Mouse (Mus musculus) thymus, adult 2 months (tissue): Measurements from ENCODE around the gene Mical2. TPM values are rescaled to one million over a fixed set of nuclear protein-coding genes. Genes with fewer than 3 reads are reported as not detected.
A peak's percentile ranks its signal among the peaks of the same experiment; 100 is the strongest.

Source experiments
- DNase-seq: peaks from one replicate; pipeline ENCODE4 v3.0.0; 2021
- H3K27ac ChIP-seq: fragments of 200-500 bp; 2 replicates; pipeline ENCODE4 v1.5.1; 2012; ENCODE audit warnings: low read length, control low read depth; ENCODE audit not compliant: control insufficient read depth, insufficient read depth
- H3K27me3 ChIP-seq: fragments of 200-500 bp; 2 replicates; pipeline ENCODE4 v1.6.1; 2012; ENCODE audit warnings: mild to moderate bottlenecking, low read length, moderate library complexity, mixed read lengths; ENCODE audit not compliant: control insufficient read depth, insufficient read depth
- H3K36me3 ChIP-seq: fragments of 200-500 bp; 2 replicates; pipeline ENCODE4 v1.6.1; 2012; ENCODE audit warnings: mild to moderate bottlenecking, low read length, moderate library complexity; ENCODE audit not compliant: control insufficient read depth, insufficient read depth
- H3K4me1 ChIP-seq: fragments of 200-500 bp; replicated peaks from 2 replicates; pipeline ENCODE4 v1.6.1; 2012; ENCODE audit warnings: low read length; ENCODE audit not compliant: control insufficient read depth, insufficient read depth
- H3K4me3 ChIP-seq: fragments of 200-500 bp; 2 replicates; pipeline ENCODE4 v1.5.1; 2012; ENCODE audit warnings: mild to moderate bottlenecking, low read length, control low read depth, moderate library complexity; ENCODE audit not compliant: control insufficient read depth, insufficient read depth
- CTCF ChIP-seq: fragments of 200-500 bp; IDR thresholded peaks from 2 replicates; pipeline ENCODE4 v1.5.1; 2012; ENCODE audit warnings: mild to moderate bottlenecking, control low read depth, low read length, moderate library complexity, borderline replicate concordance; ENCODE audit not compliant: control insufficient read depth, poor library complexity, insufficient read depth; ENCODE audit errors: extremely low read depth
- POLR2A ChIP-seq: fragments of 200-500 bp; IDR thresholded peaks from 2 replicates; pipeline ENCODE4 v1.6.1; 2012; ENCODE audit warnings: mild to moderate bottlenecking, low read length, control low read depth, moderate library complexity; ENCODE audit not compliant: control insufficient read depth, poor library complexity, insufficient read depth; ENCODE audit errors: extremely low read depth
- WGBS: fragments of 180-500 bp; shearing (Covaris S2); methylation state at CpG from one replicate; pipeline ENCODE4 v1.1.7; 2018; 5-methylcytosine and 5-hydroxymethylcytosine counted together
- polyA plus RNA-seq: library from polyadenylated mRNA; depleted of rRNA; stranded (reverse); fragments of >200 nt; gene quantifications from 2 replicates; pipeline ENCODE4 v1.2.3, GENCODE M21; 2012

Gene Mical2
- polyA plus RNA-seq, 1 experiment = 3.5 TPM

- Histone ChIP-seq H3K4me1 (peaks cover 22% of the 10 kb centered on the region), H3K4me3 (no peak overlapping the region), H3K27ac (no peak overlapping the region), H3K27me3 (no peaks in the 10 kb centered on the region), H3K36me3 (no peaks in the 10 kb centered on the region)
- no peak for DNase-seq
- whole genome bisulfite sequencing = 83% methylated on average over 4 of the region's 4 CpGs
- TF ChIP-seq CTCF (no peak), POLR2A (no peak)
These were observed 23.5 kb upstream of the Mical2 start for GRCm38 (mm10) chr7:112202194-112202593.

DNA sequence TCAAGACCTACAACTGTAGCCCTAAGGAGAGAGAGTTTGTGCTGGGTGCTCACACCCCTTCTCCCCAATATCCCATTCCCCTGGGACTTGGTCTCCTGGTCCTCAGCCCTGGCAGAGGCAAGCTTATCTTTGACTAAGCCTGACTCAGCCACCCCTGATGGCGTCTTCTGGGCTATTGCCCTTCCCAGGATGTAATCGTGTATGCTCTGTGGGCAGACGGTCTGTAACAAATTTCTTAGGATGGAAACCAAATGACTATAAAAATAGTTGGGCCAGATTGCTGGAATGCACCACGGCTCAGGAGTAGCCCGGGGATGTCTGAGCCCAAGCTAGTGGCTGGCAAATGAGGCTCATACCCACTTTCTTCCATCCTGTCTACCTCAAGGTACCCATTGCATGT lies 22.8 kb upstream of the Mical2 start:
- no peak overlapping the region for H3K27ac ChIP-seq
- 95% methylated on average over 5 of the region's 5 CpGs for WGBS
- DNase-seq = no peak

GRCm38 (mm10) chr7:112203937-112204336 lies 21.7 kb upstream of the Mical2 start:
- WGBS = 82% methylated on average over 5 of the region's 5 CpGs
- Histone ChIP-seq H3K4me1 (peaks cover 37% of the 10 kb centered on the region), H3K36me3 (no peaks in the 10 kb centered on the region), H3K4me3 (no peak overlapping the region), H3K27ac (peak overlapping the region; percentile 26; the same call in 1 of the 2 replicates), H3K27me3 (no peaks in the 10 kb centered on the region)
- TF ChIP-seq POLR2A (no peak), CTCF (no peak)
- no peak for DNase-seq

More for the DNA sequence above, 22.8 kb upstream of the Mical2 start:
- Histone ChIP-seq H3K4me3 (no peak overlapping the region), H3K4me1 (peaks cover 26% of the 10 kb centered on the region), H3K27me3 (no peaks in the 10 kb centered on the region), H3K36me3 (no peaks in the 10 kb centered on the region)
- no peak for TF ChIP-seq CTCF
- no peak for TF ChIP-seq POLR2A

DNA sequence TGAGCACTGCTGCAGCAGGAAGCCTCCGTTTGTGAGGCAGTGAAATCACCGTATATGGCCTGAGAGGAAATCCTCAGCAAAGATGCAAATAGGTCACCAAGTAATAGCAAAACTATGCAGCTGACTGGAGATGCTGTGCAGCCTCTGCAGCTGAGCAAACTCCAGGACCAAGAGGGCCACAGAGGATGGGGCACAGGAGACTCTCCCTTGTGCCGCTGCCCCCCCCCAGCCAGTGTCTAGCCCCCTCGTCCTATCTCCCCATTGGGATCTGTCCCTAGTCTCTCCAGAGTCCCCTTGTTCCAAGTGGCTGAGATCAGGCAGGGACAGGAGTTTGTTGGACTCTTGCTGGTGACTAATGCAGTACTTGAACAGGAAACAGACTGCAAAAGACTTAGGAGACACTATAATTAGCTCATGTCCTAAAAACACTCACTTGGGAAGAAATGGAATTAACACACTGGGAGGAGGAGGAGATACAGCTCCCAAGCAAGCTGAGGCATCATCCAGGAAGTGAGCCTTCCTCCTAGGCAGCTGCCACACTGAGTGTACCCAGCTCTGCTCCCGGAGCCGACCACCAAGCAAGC lies 21.2 kb upstream of the Mical2 start:
- no peak for DNase-seq
- Histone ChIP-seq H3K4me1 (peaks cover 42% of the 10 kb centered on the region), H3K27ac (peak overlapping the region; percentile 26; the same call in 1 of the 2 replicates), H3K36me3 (no peaks in the 10 kb centered on the region), H3K27me3 (no peaks in the 10 kb centered on the region), H3K4me3 (no peak overlapping the region)
- WGBS = 68% methylated on average over 6 of the region's 6 CpGs
- TF ChIP-seq POLR2A = no peak
- TF ChIP-seq CTCF = no peak

DNA sequence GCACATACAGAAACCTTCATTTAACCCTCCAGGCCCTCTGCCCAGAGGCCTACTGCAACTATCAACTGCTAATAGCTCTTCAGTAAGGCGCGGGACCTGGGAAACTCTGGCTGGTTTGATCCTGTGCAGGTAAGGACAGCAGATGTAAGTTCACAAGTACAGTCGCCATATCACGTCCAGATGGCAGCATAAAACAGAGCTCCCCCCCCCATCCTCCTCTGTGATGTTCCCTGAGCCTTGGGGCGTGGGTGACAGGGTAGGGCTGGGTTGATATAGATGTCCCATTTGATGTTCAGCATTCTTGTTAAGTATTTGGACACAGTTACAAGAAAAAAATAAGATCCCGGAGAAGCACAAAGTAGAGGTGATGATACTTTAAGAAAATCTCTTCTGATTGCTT lies 20.1 kb upstream of the Mical2 start:
- peak; percentile 25 for DNase-seq
- peaks cover 50% of the 10 kb centered on the region for H3K4me1 ChIP-seq
- H3K27me3 ChIP-seq = no peaks in the 10 kb centered on the region
- 82% methylated on average over 6 of the region's 6 CpGs for WGBS
- no peak overlapping the region for H3K27ac ChIP-seq
- H3K4me3 ChIP-seq = no peak overlapping the region
- H3K36me3 ChIP-seq = no peaks in the 10 kb centered on the region
- TF ChIP-seq POLR2A = no peak
- TF ChIP-seq CTCF = no peak

GRCm38 (mm10) chr7:112207717-112208116 lies 17.9 kb upstream of the Mical2 start:
- Histone ChIP-seq H3K27me3 (no peaks in the 10 kb centered on the region), H3K4me1 (peaks cover 54% of the 10 kb centered on the region), H3K27ac (peak overlapping the region; percentile 77), H3K4me3 (no peak overlapping the region), H3K36me3 (no peaks in the 10 kb centered on the region)
- TF ChIP-seq CTCF (no peak), POLR2A (no peak)
- WGBS = 95% methylated on average over 6 of the region's 6 CpGs
- no peak for DNase-seq

DNA sequence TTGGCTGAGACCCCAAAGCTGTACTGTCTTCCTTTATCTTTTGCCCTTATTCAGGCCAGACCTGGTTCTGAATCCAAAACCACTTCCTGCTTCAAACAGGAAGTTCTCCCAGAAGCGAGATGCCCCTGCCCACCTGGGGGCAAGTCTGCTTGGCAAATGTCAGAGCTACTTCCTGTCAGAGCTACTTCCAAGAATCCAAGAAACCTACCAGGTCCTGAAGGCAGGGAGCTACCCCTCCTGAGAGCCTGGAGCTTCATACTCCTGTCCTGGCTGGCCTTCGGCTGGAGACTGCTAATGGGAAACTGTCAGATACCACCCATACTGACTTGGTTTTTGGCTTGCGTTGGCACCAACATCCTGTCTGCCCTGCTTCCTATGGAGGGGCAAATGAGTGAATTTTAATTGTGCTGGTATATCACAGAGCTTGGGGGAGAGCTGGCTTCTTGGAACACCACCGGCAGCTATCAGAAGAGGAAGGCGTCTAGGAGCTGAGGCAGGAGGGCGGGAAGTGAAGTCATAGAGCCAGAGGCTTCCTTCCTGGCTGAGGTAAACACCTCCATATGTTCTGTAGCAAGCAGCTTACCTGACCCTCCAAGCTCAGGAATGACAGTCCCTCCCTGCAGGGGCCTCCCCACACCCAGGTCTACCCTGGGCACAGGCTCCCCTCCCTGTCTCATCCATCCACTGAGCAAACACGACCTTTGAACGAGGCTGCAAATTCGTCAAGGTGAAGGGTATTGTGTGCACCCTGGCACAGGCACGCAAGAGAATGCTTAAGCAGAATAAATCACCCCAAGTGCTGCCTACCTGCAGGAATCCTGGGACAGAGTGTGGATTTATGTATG lies 17.1 kb upstream of the Mical2 start:
- Histone ChIP-seq H3K27ac (peak overlapping the region; percentile 77), H3K27me3 (no peaks in the 10 kb centered on the region), H3K36me3 (no peaks in the 10 kb centered on the region), H3K4me1 (peaks cover 56% of the 10 kb centered on the region), H3K4me3 (no peak overlapping the region)
- peak; percentile 71 for DNase-seq
- 67% methylated on average over 10 of the region's 10 CpGs for WGBS
- TF ChIP-seq CTCF (no peak), POLR2A (no peak)
